Mouse (Mus musculus) common myeloid progenitor, adult 5-6 weeks (primary cell): Measurements from ENCODE around the gene Ank2. TPM values are rescaled to one million over a fixed set of nuclear protein-coding genes. Genes with fewer than 3 reads are reported as not detected.
A peak's percentile ranks its signal among the peaks of the same experiment; 100 is the strongest.
"Not testable (repeated sequence)": the region's sequence is repeated elsewhere in the genome, so short reads cannot be mapped to it uniquely, and the experiment has no call there.

Experiments
- ATAC-seq: replicated peaks from 2 replicates; pipeline ENCODE4 v1.8.0; 2016; ENCODE audit warnings: low read depth, mild to moderate bottlenecking, moderate TSS enrichment, inconsistent platforms; ENCODE audit not compliant: poor library complexity, severe bottlenecking
- total RNA-seq: library from RNA; stranded (forward); fragments of 200-1000, 187-1606 nt; gene quantifications from 2 replicates; pipeline ENCODE4 v1.2.3, GENCODE M21; 2017

The Ank2 gene
- total RNA-seq, 1 experiment from 2014 or later: 0.27 TPM

GRCm38 (mm10) chr3:127487302-127487701 is 11.8 kb downstream of the Ank2 start:
- ATAC-seq: no peak

DNA sequence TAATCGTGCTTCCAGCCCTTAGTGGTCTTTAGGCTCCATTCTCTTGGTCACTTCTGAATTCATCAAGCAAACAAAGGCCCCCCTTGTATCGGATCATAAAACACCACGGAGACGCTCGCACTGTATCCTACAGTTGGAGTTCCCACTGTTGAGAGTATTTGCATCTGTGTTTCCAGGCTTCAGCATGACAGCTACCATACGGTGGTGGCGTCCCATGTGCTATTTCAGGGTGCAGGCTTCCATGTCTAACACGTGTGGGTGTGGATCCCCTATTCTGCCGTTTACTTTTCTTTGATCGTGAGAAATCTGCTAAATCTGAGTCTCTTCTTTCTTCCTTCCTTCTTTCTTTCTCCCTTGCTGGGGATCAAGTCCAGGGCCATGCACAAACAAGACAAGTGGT is 14.0 kb downstream of the Ank2 start:
- ATAC-seq: no peak

GRCm38 (mm10) chr3:127481658-127482057 is 17.5 kb downstream of the Ank2 start:
- ATAC-seq: no peak

GRCm38 (mm10) chr3:127480369-127480768 is 18.8 kb downstream of the Ank2 start:
- ATAC-seq: not testable (repeated sequence)

DNA sequence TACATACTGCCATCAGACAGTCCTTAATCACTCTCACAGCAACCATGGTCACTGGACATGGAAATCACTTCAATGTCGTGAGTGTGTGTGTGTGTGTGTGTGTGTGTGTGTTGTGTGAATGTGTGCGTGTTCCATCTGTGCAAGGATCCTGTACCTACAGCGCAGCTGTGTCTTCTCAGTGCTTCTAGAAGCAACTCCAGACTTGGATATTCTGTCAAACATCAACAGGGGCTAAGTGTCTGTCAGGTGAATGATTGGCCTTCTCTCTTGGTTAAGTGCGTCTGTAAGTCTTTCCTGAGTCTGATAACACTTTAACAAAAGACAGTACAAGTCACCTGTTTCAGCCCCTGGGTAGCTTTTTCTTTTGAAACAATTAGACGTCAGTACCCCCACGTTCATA is 25.0 kb downstream of the Ank2 start:
- ATAC-seq: no peak

DNA sequence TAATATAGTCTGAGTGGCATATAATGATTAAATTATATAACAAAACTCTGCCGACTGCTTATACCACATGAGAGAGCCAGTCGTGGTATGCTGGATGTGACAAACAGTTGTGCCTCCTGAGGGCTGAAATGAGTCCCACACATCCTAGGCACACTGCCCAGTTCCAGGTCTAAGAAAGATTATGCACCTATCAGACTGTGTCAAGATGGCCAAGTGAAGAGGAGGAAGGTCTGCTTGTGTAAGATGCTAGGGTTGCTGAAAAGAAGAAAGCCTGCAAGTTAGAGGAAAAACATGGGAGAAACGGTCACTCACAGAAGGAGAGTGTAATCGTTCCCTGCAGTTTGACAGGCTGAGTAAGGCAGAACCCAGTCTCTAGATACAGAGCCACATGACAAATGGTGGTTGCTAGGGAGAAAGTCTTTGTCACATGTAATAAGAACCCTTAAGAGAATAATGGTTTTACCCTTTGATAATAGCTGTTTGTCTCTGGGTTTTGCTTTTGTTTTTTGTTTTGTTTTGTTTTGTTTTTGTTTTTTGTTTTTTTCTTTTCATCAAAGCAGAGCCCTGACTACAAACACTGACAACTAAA is 29.9 kb downstream of the Ank2 start:
- peak; percentile 47; the same call in 1 of the 2 replicates for ATAC-seq

DNA sequence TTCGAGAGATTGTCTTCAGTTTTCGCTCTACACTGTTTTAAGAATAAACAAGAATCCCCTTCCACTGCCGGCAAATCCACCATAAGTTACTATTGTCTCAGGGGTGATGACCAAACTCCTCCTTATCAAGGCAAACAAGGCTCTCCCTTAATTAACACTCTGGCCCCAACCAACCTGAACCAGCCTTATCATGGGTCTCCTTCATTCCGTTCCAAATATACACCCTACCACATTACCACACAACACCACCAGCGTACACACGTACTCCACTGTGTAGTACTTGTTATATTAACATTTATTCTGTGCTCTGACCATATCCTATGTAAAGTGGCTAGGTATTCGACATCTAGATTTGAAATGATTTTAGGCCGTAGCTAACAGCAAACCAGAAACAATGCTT is 30.6 kb downstream of the Ank2 start:
- ATAC-seq: no peak

DNA sequence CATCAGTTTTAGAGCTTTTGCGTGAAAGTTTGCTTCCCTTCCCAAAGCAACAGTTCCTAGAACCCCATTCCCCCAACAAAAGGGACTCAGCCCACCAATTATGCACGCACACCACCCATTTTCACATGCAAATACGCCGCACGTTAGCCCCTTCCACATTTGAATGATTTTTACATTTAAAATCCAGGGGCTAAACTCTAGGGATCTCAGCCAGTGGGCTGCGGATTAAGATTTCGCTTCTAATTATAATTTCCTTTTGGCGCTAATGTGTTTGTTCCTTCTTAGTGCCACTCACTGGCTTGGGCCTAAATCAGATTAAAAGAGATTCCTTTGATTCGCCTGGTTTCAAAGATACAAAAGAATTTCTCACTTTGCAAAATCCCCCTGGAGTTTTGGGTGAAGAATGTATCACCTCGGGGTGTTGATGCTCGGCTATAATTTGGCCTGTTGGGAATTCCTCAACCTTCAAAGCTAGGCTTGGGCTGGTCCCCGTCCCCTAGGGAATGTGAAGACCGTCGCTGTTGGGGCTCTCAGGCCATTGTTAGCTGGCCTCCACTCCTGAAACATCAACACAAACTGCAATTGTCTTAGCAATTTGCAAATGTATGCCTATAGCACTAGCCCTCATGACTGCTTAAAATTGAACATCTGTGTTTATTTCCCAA is 35.2 kb downstream of the Ank2 start:
- ATAC-seq: no peak

DNA sequence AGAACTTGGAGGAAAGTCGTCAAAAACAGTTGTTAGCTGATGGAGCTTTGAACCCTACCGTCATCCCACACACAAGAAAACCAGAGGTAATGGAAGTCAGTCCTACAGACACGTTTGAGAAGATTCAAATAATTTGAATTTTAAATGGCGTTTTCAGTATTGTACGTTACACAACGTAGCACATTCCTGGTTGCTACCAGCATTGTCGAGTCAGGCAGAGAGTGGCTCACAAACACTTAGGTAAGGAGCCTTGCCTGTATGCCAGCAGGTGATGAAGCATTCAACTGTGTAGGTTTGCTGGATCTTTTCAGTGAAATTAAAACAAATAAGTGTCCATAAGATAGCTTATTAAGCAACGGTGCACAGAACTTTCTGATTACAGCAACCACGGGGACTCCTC is 36.0 kb downstream of the Ank2 start:
- ATAC-seq: no peak

- no peak for ATAC-seq
Measured at GRCm38 (mm10) chr3:127462413-127462812, 36.7 kb downstream of the Ank2 start.

DNA sequence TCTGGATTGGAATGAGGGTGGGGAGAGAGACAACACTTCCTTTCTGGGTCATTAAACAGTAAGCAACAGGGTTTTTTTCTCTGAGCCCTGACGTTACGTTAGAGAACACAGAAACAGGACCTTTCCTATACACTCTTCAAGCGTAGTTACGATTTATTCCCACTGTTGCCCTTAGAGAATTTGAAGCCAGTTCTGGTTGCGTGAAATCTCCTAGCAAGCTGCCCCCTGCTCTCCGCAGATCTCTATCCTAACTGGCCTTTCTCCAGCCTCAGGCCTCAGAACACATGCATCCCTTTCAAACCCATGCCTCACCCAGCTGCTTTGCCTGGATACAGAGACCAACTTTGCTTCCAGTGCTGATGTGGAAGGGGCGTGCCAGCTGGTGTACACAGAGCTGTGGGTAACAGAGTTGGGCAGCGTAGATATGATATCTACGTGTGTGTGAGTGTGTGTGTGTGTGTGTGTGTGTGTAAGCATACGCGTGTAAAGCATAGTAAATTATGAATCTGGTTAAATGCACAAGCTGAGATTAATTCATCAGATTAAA is 38.2 kb downstream of the Ank2 start:
- ATAC-seq: no peak

DNA sequence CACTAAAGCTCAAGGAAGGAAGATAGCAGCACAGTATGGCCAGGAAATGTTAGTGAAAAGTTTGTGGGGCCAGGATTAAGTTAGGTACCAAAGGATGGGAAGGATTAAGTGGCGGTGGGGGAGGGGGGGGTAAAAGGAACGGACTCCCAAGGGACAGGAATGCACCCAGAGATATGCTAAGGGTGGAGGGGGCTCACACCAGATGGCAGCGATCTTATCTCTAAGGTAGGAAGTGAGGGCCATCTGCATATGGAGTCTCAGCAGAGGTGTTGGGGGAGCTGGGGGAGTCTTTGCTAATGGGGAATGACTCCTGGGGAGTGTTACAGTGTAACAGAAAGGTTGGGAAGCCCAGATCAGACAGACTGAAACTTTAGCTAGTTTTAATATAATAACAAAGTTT is 39.3 kb downstream of the Ank2 start:
- ATAC-seq: peak; percentile 40; the same call in 1 of the 2 replicates

- ATAC-seq: no peak
Measured at GRCm38 (mm10) chr3:127458925-127459324, 40.2 kb downstream of the Ank2 start.

DNA sequence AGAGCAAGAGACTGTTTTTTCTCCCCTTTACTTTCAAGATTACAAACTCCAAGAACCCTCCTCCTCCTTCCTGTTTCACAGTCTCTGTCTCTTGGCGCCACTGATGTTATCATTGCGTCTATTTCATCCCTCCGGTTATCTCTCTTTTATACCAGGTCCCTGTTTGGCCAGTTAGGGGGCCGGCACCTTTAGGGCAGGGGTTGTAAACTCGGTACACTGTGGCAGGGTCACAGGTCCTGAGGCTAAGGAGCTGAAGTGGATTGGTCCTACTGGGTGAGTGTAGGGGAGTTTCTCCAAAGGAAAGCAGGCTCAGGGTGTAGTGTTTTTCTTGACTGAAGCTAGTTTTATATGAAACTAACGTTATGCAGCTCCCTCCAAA is 40.7 kb downstream of the Ank2 start:
- no peak for ATAC-seq

DNA sequence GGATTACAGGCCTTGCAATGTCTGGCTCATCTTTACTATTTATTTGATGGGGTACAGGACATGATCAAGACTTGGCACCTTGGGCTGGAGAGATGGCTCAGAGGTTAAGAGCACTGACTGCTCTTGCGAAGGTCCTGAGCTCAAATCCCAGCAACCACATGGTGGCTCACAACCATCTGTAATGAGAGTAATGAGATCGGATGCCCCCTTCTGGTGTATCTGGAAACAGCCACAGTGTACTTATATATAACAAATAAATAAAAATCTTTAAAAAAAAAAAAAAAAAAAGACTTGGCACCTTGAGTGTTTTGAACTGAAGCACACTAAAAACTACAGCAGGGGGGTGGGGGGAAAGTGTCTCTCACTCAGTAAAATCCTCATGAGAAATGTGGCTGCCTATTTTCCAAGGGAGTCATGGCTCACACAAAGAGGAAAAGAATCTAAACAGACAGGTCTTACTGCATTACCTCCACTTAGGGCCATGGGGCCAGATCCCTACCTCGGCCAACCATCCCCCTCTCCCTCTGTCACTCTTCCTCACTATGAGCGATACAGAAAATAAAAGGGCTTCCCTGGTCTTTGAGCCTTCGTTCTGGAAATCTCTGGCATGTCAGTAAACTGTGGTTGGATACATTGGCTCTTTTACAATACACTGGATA is 41.3 kb downstream of the Ank2 start:
- ATAC-seq: no peak

DNA sequence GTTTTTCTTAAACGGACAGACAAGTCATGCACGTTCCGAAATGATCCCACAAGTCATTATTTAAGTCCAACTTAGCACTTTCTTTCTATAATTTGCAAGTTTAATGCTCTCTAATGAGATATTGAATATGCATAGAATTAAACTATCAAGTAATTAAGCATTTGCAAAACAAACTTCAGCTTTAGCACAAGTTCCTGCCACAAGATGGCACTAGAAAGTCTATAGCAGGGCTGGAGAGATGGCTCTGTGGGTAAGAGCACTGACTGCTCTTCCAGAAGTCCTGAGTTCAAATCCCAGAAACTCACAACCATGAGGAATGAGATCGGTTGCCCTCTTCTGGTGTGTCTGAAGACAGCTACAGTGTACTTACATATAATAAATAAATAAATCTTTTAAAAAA is 45.4 kb downstream of the Ank2 start:
- no peak for ATAC-seq

- no peak for ATAC-seq
Measured at GRCm38 (mm10) chr3:127453254-127453653, 45.9 kb downstream of the Ank2 start.

- 0 out of 2 replicates have a peak, but pooled peaks have one; percentile 34 for ATAC-seq
Measured at GRCm38 (mm10) chr3:127452233-127452632, 46.9 kb downstream of the Ank2 start.

DNA sequence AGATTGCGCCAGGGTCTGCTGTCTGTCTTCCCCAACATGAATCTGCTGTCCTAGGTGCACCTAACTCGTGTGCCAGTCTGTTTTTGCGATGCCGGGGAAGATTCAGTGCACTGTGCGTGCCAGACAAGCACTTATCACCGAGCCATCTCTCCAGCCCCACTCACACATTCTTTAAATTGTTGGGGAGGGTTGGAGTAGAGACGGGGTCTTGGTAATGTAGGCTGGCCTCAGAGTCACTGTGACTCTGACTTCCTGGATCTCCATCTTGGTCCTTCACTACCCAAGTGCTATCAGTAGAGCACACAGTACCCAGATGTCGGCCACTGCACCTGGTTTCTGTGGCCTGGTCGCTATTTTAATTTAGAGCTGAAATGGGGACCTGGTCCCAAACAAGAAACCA is 47.4 kb downstream of the Ank2 start:
- ATAC-seq: no peak

- ATAC-seq: peak; percentile 83
Measured at GRCm38 (mm10) chr3:127451070-127451469, 48.1 kb downstream of the Ank2 start.

- ATAC-seq: peak; percentile 98
Measured at GRCm38 (mm10) chr3:127446173-127446572, 53.0 kb downstream of the Ank2 start.
